Mouse (Mus musculus) large intestine, adult 2 months (tissue): Measurements from ENCODE around the gene Neurl1a. TPM values are rescaled to one million over a fixed set of nuclear protein-coding genes. Genes with fewer than 3 reads are reported as not detected.

Experiments used
- DNase-seq: peaks from one replicate; pipeline ENCODE4 v3.0.0-alpha.2; 2012; ENCODE audit warnings: low read depth, low spot score
- WGBS: fragments of 180-500 bp; shearing (Covaris S2); methylation state at CpG from one replicate; pipeline ENCODE4 v1.1.7; 2018; 5-methylcytosine and 5-hydroxymethylcytosine counted together
- polyA plus RNA-seq: library from polyadenylated mRNA; depleted of rRNA; stranded (reverse); fragments of >200 nt; gene quantifications from 2 replicates; pipeline ENCODE4 v1.2.3, GENCODE M21; 2012; rRNA removed

Gene Neurl1a
- polyA plus RNA-seq, 1 experiment: 4.4 TPM

DNA sequence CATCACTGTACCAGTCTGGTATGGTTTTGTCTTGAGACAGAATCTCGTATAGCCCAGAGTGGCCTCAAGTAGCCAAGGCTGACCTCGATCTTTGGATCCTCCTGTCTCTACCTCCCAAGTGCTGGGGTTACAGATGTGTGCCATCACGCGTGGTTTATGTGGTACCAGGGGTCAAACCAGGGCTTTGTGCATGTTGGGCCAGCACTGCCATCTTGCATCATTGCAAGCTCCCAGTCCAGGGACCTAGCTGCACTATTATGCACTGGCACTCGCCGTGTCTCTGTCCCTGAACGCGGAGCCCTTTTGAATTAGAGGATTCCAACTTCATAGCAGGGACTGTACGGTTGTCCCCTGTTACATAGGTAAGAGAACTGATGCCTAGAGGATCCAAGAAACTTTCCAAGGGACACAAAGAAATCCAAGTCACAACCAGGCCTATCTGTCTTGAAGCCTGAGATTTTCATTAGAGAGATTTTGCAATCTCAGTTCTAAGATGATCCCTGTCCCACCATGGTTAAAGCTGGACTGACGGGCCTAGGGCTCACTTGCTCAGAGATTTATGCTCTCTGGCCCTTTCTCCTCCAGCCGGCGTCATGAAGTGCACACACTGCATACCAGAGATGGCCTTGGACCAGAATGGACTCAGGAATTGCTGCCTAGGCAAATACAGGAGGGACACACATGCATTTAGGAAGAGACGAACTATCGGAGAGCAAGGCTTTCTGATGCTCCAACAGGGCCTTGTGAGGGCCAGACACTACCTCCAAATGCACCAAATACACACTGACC, 127.7 kb downstream of the Neurl1a start:
- DNase-seq: no peak
- WGBS: 79% methylated on average over 14 of the region's 14 CpGs

DNA sequence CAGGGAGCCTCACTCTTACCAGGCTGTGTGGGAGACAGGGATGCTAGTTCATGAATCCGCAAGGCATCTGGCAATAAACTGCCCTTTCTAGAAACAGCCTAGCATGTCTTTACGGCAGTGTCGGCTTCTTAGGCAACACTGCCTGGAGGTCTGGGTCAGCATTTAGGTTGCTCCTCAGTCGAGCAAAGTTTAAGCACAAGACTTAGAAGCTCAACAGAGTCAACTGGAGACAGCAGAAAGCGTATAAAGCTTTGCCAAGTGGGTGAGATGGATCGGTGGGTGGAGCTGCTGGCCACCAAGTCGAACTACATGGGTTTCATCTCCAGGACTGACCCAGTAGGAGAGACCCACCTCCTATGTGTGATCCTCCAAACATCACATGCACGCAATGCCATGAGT, 128.3 kb downstream of the Neurl1a start:
- DNase-seq: no peak
- WGBS: 77% methylated on average over 8 of the region's 8 CpGs

Other genes with a start within 250 kb of the Neurl1a start
- 0.34 and 0.63 TPM in 2 replicates for gene Ina, start 164.1 kb upstream of the Neurl1a start, polyA plus RNA-seq
- 4.4 and 6.9 TPM in 2 replicates for gene Nt5c2, start 163.7 kb upstream of the Neurl1a start, polyA plus RNA-seq
- 5.4 and 7.6 TPM in 2 replicates for gene Pcgf6, start 127.9 kb upstream of the Neurl1a start, polyA plus RNA-seq
- gene Taf5, start 111.1 kb upstream of the Neurl1a start, polyA plus RNA-seq: 3.2 and 3.5 TPM in 2 replicates
- gene Usmg5, start 88.2 kb upstream of the Neurl1a start, polyA plus RNA-seq: 217 and 247 TPM in 2 replicates
- 5.8 and 8.4 TPM in 2 replicates for gene Pdcd11, start 88.1 kb upstream of the Neurl1a start, polyA plus RNA-seq
- 7.3 TPM in 2 replicates for gene Calhm2, start 40.5 kb upstream of the Neurl1a start, polyA plus RNA-seq
- gene Calhm1, start 34.6 kb upstream of the Neurl1a start, polyA plus RNA-seq: not detected in 2 replicates
- 0.14 TPM in 1 of 2 replicates, not detected in the other for gene Calhm3, start 21.1 kb upstream of the Neurl1a start, polyA plus RNA-seq